In genomic region chr8:121580465-121580864, GRCm38 (mm10) we compare ENCODE assay signal across 16 mouse cellular contexts. TPM values are rescaled to one million over a fixed set of nuclear protein-coding genes. Genes with fewer than 3 reads are reported as not detected.
DNase-seq lines count a peak whose midpoint lies in the region; ATAC-seq lines count a peak whose summit lies in the region.
"Had no signal": no experiment of that assay in that cellular context is flagged by ENCODE, and none has a peak within 500 bp of the region (broad histone marks: within the 10 kb centered on the region; RNA-seq: fewer than 3 reads in every experiment).

No protein-coding gene starts in this region.

- no peaks in the 10 kb centered on the region for H3K9me3 ChIP-seq in embryonic facial prominence, embryonic 14.5 days (ENCODE audit: control insufficient read depth, low read length)
- no peaks in the 10 kb centered on the region for H3K9me3 ChIP-seq in embryonic facial prominence, embryonic 10.5 days
- no peaks in the 10 kb centered on the region for H3K9me3 ChIP-seq in kidney, embryonic 16.5 days (ENCODE audit: low read length)
- H3K9me3 ChIP-seq: embryonic facial prominence, embryonic 12.5 days; megakaryocyte, embryonic 14.5 days; neural tube, embryonic 12.5 days had no signal

- ATAC-seq in embryonic facial prominence, embryonic 14.5 days (ENCODE audit: low read depth) = no peak
- ATAC-seq in granulocyte monocyte progenitor cell, adult 5-6 weeks (replicated peaks; ENCODE audit: poor library complexity, severe bottlenecking) = peak; percentile 42
- ATAC-seq in cerebellum, adult (ENCODE audit: insufficient number of reproducible peaks, low FRiP score, low TSS enrichment) = no peak
- no peak for ATAC-seq in erythroid progenitor cell, adult 5-6 weeks (replicated peaks; ENCODE audit: low FRiP score, poor library complexity, severe bottlenecking)
- no peak for ATAC-seq in kidney, embryonic 16.5 days (ENCODE audit: low FRiP score, low TSS enrichment)
- ATAC-seq: hindbrain, embryonic 16.5 days had no signal

- peaks cover 18% of the 10 kb centered on the region for H3K4me1 ChIP-seq in embryonic facial prominence, embryonic 14.5 days (ENCODE audit: control insufficient read depth, insufficient read depth, low read length)
- peaks cover 51% of the 10 kb centered on the region for H3K4me1 ChIP-seq in embryonic facial prominence, embryonic 10.5 days
- H3K4me1 ChIP-seq in kidney, embryonic 16.5 days (ENCODE audit: insufficient read depth, low read length) = peaks cover 24% of the 10 kb centered on the region

- no peak overlapping the region for H3K9ac ChIP-seq in embryonic facial prominence, embryonic 14.5 days (ENCODE audit: low read depth, low read length)
- no peak overlapping the region for H3K9ac ChIP-seq in kidney, embryonic 16.5 days (replicated peaks; ENCODE audit: low read length)
- H3K9ac ChIP-seq: embryonic facial prominence, embryonic 12.5 days; neural tube, embryonic 12.5 days had no signal

- no peaks in the 10 kb centered on the region for H3K27me3 ChIP-seq in embryonic facial prominence, embryonic 14.5 days (replicated peaks; ENCODE audit: control insufficient read depth, insufficient read depth, low read length)
- no peaks in the 10 kb centered on the region for H3K27me3 ChIP-seq in embryonic facial prominence, embryonic 10.5 days (replicated peaks; ENCODE audit: low read depth, poor library complexity, severe bottlenecking)
- no peaks in the 10 kb centered on the region for H3K27me3 ChIP-seq in kidney, embryonic 16.5 days (ENCODE audit: insufficient read depth, low read length)
- H3K27me3 ChIP-seq: embryonic facial prominence, embryonic 12.5 days; megakaryocyte, embryonic 14.5 days; neural tube, embryonic 12.5 days had no signal

- DNase-seq in embryonic facial prominence, embryonic 14.5 days (ENCODE audit: low spot score) = peak; percentile 48
- DNase-seq in embryonic facial prominence, embryonic 10.5 days (ENCODE audit: low spot score) = no peak
- DNase-seq in 3134 (ENCODE audit: extremely low read depth, insufficient read length, low spot score) = peak; percentile 43
- DNase-seq in lung, postnatal 14 days = peak; percentile 42
- DNase-seq: cerebellum, adult 9-11 months; kidney, postnatal 14 days; right cerebral cortex, adult 18-20 months had no signal

- 32% methylated on average over 9 of the region's 9 CpGs for WGBS in embryonic facial prominence, embryonic 14.5 days
- 39% methylated on average over 9 of the region's 9 CpGs for WGBS in embryonic facial prominence, embryonic 10.5 days
- 29% methylated on average over 9 of the region's 9 CpGs for WGBS in kidney, embryonic 16.5 days

- no peak overlapping the region for H3K4me2 ChIP-seq in embryonic facial prominence, embryonic 14.5 days (ENCODE audit: low read depth, low read length)
- H3K4me2 ChIP-seq in kidney, embryonic 16.5 days (replicated peaks; ENCODE audit: low read depth, low read length) = no peak overlapping the region
- H3K4me2 ChIP-seq: embryonic facial prominence, embryonic 12.5 days; heart, embryonic 11.5 days; neural tube, embryonic 12.5 days had no signal

- no peak overlapping the region for H3K27ac ChIP-seq in embryonic facial prominence, embryonic 14.5 days (replicated peaks; ENCODE audit: low read depth, low read length)
- no peak overlapping the region for H3K27ac ChIP-seq in embryonic facial prominence, embryonic 10.5 days (replicated peaks)
- H3K27ac ChIP-seq in kidney, embryonic 16.5 days (ENCODE audit: low read length) = no peak overlapping the region
- H3K27ac ChIP-seq: embryonic facial prominence, embryonic 12.5 days; neural tube, embryonic 12.5 days had no signal

- no peak overlapping the region for H3K4me3 ChIP-seq in embryonic facial prominence, embryonic 14.5 days (ENCODE audit: low read depth, low read length)
- no peak overlapping the region for H3K4me3 ChIP-seq in embryonic facial prominence, embryonic 10.5 days
- H3K4me3 ChIP-seq in kidney, embryonic 16.5 days (ENCODE audit: low read length) = no peak overlapping the region
- H3K4me3 ChIP-seq: embryonic facial prominence, embryonic 12.5 days; megakaryocyte, embryonic 14.5 days; neural tube, embryonic 12.5 days had no signal

- no peaks in the 10 kb centered on the region for H3K36me3 ChIP-seq in embryonic facial prominence, embryonic 14.5 days (ENCODE audit: control insufficient read depth, insufficient read depth, low read length)
- no peaks in the 10 kb centered on the region for H3K36me3 ChIP-seq in embryonic facial prominence, embryonic 10.5 days (replicated peaks)
- no peaks in the 10 kb centered on the region for H3K36me3 ChIP-seq in kidney, embryonic 16.5 days (ENCODE audit: insufficient read depth, low read length)
- H3K36me3 ChIP-seq: embryonic facial prominence, embryonic 12.5 days; neural tube, embryonic 12.5 days had no signal

RNA-seq across cellular contexts. Expression of gene Fbxo31, which starts 1.9 kb away (rescaled TPM):
- polyA plus RNA-seq in embryonic facial prominence, embryonic 14.5 days (2014; fragmentation: Nextera tagmentation; extraction: Ambion mirVana) = 15.3 and 20.1 TPM in 2 replicates
- polyA plus RNA-seq in embryonic facial prominence, embryonic 10.5 days (2016; fragmentation: Nextera tagmentation; extraction: Ambion mirVana) = 13.9 and 15.0 TPM in 2 replicates
- 6.8 and 17.9 TPM in 2 replicates for total RNA-seq in granulocyte monocyte progenitor cell, adult 5-6 weeks (2014; fragmentation: Nextera tagmentation)
- total RNA-seq in granulocyte monocyte progenitor cell, adult 5-6 weeks (2017) = 6.2 and 7.8 TPM in 2 replicates
- total RNA-seq in erythroid progenitor cell, adult 5-6 weeks (2015; ENCODE audit: low replicate concordance) = 1.7 and 2.2 TPM in 2 replicates
- 1.5 and 3.5 TPM in 2 replicates for total RNA-seq in erythroid progenitor cell, adult 5-6 weeks (2017; ENCODE audit: low replicate concordance)
- polyA plus RNA-seq in kidney, embryonic 16.5 days (2015; fragmentation: Nextera tagmentation; extraction: Ambion mirVana) = 14.7 and 16.2 TPM in 2 replicates

RNA-seq across cellular contexts. Expression of gene Map1lc3b, which starts 9.7 kb away (rescaled TPM):
- 224 and 237 TPM in 2 replicates for polyA plus RNA-seq in embryonic facial prominence, embryonic 14.5 days (2014; fragmentation: Nextera tagmentation; extraction: Ambion mirVana)
- polyA plus RNA-seq in embryonic facial prominence, embryonic 10.5 days (2016; fragmentation: Nextera tagmentation; extraction: Ambion mirVana) = 199 and 215 TPM in 2 replicates
- 77.9 and 84.4 TPM in 2 replicates for total RNA-seq in granulocyte monocyte progenitor cell, adult 5-6 weeks (2014; fragmentation: Nextera tagmentation)
- 68.5 and 77.1 TPM in 2 replicates for total RNA-seq in granulocyte monocyte progenitor cell, adult 5-6 weeks (2017)
- total RNA-seq in erythroid progenitor cell, adult 5-6 weeks (2015; ENCODE audit: low replicate concordance) = 93.9 and 137 TPM in 2 replicates
- total RNA-seq in erythroid progenitor cell, adult 5-6 weeks (2017; ENCODE audit: low replicate concordance) = 84.3 and 101 TPM in 2 replicates
- polyA plus RNA-seq in kidney, embryonic 16.5 days (2015; fragmentation: Nextera tagmentation; extraction: Ambion mirVana) = 201 and 211 TPM in 2 replicates

RNA-seq across cellular contexts. Expression of gene 1700018B08Rik, which starts 36.3 kb away (rescaled TPM):
- not detected in 2 replicates for polyA plus RNA-seq in embryonic facial prominence, embryonic 14.5 days (2014; fragmentation: Nextera tagmentation; extraction: Ambion mirVana)
- polyA plus RNA-seq in embryonic facial prominence, embryonic 10.5 days (2016; fragmentation: Nextera tagmentation; extraction: Ambion mirVana) = not detected in 2 replicates
- not detected in 2 replicates for total RNA-seq in granulocyte monocyte progenitor cell, adult 5-6 weeks (2014; fragmentation: Nextera tagmentation)
- total RNA-seq in granulocyte monocyte progenitor cell, adult 5-6 weeks (2017) = not detected in 2 replicates
- total RNA-seq in erythroid progenitor cell, adult 5-6 weeks (2015; ENCODE audit: low replicate concordance) = not detected in 2 replicates
- not detected in 2 replicates for total RNA-seq in erythroid progenitor cell, adult 5-6 weeks (2017; ENCODE audit: low replicate concordance)
- not detected in 2 replicates for polyA plus RNA-seq in kidney, embryonic 16.5 days (2015; fragmentation: Nextera tagmentation; extraction: Ambion mirVana)
- polyA plus RNA-seq: embryonic facial prominence, embryonic 12.5 days; hindbrain, embryonic 16.5 days; neural tube, embryonic 12.5 days had no signal
